Mouse (Mus musculus) spleen, adult 2 months (tissue): ENCODE measurements around the gene Tmod2.

Source experiments
- CTCF ChIP-seq: fragments of 200-500 bp; IDR thresholded peaks from 2 replicates; pipeline ENCODE4 v1.5.1; 2011; ENCODE audit warnings: mild to moderate bottlenecking, inconsistent platforms; ENCODE audit not compliant: insufficient read depth, insufficient read length, insufficient replicate concordance; ENCODE audit errors: extremely low read depth
- POLR2A ChIP-seq: fragments of 200-500 bp; IDR thresholded peaks from 2 replicates; pipeline ENCODE4 v1.6.1; 2011; ENCODE audit warnings: low read depth, low read length, inconsistent platforms

DNA sequence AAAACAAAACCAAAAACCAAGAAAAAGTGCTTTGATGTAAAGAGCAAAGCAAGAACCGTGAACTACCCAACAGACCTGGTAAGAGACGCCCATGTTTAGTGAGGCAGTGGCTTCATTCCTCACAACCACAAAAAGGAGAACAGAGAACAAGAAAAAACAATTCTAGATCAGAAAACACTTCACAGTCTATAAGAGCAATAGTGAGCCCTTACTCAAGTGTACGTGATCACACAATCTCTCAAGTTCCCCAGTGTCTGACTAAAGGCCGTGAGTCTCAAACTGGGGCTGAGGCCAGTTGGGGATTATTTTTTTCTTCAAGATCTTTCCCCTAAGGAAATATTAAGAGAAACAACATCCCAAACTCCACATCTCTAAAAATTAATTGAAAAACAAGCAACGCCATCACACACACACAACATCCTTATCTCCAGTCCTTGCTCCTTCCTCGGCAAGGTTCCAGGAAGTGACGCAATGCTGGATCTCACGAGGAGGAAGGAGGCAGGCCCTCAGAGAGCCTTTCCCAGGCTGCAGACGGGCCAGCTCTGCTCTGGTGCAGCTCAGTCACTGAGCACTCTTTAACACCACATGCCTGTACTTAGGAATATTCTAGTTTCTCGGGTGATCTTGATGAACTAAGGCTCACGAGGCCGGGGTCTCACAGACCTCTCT, 64.1 kb downstream of the Tmod2 start:
- TF ChIP-seq POLR2A (no peak), CTCF (no peak)
